Mouse (Mus musculus) B cell, adult 2 months (primary cell): ENCODE measurements at regions not wholly inside any gene's neighbourhood (a gene's known extent, or its start where the extent isn't known, plus 50 kb on each side); places are given as distances from the start of the nearest gene placed in this dataset.

ENCODE experiments used
- DNase-seq, 2 experiments: peaks; one replicate each; pipeline ENCODE4 v3.0.0; 2022

DNA sequence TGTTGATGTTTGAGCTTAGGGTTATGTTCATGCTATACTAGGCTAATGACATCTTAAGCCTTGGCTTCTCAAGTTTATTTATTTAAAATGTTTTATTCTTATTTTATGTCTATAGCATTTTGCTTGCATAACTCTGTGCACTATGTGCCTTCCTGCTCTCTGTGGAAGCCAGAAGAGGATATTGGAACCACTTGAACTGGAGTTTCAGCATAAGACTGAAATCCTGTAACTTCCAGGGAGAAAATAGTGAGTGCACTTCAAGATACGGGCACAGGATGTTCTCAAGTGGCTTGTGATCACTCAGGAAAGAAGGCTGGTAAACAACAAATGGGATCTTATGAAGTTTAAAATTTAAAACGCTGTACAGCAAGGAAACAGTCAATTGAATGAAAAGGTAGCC is 257.0 kb upstream of the Gm10131 start:
- DNase-seq = no peak

DNA sequence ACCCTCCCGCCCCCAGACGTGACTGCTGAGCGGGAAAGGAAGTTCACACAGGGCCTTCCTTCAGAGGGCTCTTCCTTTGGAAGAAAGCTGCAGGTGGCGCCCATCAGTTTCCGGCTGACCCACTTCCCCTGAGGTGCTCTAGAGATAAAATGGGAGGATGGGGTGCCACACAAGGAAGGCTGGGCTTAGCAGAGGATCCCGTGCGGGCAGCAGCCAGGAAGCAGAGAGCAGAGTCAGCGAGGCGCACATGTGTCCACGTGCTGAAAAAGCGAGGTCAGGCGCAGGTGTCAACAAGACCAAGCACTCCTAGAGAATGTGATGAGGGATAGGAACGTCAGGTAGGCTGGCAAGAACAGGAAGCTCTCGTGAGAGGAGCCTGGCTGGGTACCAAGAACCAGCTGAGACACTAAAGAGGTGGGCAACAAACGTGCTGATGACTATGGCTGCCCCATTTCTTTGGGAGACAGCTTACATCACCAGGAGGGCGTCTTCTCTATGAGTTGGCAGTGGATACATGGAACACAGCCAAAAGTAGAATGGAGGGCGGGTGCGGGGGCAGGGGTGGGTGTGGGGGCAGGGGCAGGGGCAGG is 253.0 kb upstream of the Gm10131 start:
- DNase-seq = no peak

DNA sequence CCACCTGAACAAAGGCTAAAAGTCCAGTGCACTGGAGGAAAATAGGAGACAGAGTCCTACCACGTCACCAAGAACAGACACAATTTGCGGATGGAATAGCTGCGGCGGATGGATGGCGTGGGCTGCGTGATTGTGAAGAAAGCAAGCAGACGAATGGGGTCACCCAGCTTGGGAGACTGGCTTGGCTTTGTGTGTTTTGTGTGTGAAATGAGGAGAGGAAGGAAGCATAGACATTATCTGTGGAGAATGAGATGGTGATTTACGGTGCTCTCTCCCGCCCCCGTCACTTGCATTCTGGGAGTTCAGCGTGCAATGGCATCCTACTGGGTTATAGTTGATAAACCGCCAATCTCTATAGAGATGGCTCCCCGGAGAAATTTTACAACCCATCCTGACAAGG is 252.1 kb upstream of the Gm10131 start:
- DNase-seq = no peak

DNA sequence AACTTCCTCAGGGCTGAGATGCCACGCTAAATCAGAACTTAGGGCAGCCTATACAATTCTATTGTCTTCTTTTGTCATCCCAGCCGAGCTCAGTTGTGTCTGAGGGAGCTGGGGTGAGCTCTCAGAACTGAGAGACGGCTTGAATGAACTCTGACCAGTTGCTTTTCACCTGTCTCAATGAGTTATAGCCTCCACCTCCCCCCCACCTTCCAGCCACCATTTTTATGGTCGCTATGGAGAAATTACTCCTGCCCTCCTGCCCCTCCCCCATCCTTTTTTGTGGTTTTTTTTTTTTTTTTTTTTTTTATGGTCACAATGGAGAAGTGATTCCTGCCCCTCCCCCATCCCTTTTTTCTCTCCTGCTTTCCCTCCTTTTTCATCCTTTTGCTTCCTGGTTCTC is 251.6 kb upstream of the Gm10131 start:
- no peak for DNase-seq

DNA sequence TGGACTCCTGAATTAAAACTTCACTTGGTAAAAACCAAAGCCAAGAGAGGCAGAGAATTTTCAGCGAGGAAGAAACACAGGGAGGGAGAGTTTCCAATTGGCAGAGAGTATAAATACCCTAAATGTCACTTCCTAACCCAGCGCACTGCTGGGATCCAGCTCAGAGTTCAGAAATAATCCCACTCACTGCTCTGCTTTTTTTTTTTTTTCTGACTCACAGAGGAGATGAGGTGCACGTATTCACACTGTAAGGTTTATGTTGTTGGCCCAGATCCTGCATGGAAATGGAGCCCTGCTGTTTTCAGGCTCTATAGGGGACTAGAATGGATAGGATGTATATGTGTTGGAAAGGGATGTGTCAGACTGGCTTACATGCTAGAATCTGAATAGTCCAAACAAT is 249.8 kb upstream of the Gm10131 start:
- DNase-seq = no peak

DNA sequence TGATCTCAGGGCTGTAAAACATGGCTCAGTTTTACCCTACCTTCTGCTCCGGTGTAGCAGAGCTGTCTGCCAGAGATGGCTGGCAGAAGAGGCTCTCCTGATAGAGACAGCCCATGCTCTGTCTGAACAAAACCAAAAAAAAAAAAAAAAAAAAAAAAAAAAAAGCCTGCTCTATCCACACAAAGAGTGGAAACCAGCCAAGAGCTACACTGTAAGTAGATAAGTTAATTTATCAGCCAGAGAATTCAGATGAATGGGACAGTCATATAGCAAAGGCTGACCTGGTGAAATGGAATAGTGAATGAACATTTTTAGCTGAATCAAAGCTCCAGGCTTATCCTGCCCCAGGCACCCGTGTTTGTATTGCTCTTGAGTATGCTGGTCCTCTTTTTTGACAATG is 248.2 kb upstream of the Gm10131 start:
- no peak for DNase-seq

DNA sequence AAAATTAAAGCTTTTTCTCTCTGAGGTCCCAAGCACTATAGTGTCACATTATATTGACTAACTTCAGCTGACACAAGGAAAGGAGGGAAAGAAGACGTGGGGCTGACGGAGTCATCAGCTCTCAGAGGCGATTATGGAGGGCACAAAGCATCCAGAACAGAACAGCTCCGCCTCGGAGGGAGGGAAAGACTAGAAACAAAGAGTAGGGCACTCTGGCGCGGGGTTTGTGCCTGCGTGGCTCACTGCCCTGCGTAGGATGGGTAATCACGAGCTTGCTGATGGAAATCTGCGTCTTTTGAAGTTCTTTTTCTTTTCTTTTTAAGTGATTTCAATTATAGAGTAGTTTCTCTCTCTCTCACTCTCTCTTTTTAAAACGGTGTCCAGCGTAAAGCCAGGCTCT is 243.5 kb upstream of the Gm10131 start:
- DNase-seq = no peak

DNA sequence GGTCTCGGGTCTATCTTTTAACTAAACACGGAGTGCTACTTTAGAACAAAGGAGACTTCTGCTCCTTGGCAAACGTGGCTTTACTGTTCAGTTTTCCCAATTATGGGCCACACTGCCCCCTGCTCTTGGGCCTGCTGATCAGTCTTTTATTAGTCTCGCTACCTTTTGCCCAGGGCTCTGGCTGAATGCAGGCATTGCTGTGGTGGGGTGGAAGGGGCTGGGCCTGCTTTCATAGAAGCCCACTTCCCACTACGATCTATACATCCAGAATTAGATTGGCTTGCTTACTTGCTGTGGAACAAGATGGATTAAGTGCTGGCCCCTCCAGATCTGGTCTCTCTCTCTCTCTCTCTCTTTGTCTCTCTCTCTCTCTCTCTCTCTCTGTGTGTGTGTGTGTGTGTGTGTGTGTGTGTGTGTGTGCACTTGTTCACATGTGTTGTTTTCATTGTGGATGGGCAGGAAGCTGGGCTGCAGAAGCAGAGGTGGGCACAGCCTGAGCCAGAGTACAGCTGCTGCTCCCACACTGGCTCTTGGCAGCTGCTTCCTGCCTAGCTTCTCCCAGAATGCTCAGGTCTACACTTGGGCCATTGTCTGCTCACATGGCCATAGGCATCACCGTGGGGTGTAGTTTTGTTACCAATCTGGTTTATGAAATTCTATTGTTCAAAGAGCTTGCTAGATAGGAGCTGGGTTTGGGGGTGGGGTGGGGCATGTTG is 241.8 kb upstream of the Gm10131 start:
- DNase-seq = no peak

DNA sequence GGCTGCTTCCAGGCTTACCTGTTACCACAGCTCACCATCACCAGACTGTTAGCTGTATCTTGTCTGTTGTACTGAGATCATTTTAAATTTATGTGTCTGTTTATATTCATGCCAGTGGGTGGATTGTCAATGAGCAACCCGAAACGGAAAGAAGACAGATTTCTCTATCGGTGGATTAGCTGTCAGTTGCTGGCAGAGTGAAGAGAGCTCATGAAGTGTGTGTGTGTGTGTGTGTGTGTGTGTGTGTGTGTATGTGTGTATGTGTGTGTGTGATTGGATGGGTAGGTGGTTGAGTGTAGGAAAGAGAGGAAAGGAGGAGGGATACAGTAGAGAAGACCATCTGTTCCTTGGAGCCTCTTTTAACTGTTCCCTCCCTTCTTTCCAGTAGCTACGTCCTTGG is 223.3 kb upstream of the Gm10131 start:
- DNase-seq = no peak

DNA sequence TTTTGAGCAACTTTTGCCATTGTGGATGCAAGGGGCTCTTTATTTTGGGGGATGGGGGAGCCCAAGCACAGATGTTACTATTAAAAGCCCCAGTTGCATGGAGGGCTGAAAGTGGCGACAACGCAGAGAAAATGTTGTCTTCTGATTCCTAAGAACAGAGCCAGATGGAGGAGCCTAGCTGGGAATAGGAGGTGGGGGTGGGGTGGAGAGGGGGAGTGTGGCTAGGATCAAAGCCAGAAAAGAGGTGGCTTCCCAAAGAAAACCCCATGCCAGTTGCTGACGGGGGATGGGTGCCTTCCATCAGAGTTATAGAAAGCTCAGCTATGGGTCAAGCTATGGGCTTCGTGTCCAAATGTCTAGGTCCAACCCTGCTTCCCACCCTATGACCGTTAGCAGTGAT is 220.1 kb upstream of the Gm10131 start:
- no peak for DNase-seq

DNA sequence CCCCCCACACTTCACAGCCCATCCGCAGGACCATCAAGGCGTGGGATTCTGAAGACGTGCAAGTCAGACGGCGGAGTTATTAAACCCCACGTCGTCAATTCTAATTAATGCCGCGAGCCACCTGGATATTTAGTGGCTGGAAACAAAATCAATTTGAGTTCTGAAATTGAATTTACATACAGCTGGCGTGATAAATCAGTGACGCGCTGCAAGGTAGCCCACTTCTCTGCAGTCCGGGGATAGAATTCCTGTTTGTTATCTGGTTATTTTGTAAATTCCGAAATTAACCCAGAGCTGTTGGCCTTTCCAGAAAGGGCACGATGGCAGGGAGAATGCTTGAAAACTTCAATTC is 215.1 kb upstream of the Gm10131 start:
- no peak for DNase-seq

DNA sequence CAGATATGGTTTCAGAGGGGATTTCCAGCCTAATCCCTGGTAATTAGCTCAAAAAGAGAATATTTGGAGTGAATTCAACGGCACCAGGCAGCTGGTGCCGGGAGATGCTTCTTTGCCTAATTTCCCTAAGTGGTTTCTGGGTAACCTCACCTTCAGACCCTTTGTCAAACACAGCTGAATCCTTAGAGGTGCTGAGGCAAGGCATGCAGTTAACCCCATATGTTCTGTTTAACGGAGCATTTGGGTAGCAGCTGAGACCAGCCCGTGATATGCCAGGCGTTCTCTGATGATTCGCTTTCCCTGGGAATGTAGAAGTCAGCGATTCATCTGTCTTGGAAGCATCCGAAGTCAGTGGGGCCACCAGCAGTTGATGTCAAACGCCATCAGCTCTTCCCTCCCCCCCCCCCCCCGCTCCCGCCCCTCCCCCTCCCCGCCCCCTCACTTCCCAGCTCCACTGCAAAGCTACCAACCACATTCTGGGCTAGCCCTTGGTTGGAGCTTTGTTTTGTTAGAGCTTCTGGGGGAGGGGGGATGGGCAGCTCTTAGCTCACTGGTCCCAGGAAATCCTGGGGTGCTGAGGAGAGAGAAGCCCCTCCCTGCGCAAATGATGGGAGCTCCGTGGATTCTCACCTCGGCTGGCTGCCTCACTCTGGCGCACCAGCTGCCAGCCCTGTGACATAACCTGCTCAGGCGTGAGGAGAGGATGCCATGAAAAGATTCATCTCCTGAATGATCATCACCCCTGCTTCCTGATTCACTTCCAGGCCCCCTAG is 214.5 kb upstream of the Gm10131 start:
- DNase-seq = no peak

DNA sequence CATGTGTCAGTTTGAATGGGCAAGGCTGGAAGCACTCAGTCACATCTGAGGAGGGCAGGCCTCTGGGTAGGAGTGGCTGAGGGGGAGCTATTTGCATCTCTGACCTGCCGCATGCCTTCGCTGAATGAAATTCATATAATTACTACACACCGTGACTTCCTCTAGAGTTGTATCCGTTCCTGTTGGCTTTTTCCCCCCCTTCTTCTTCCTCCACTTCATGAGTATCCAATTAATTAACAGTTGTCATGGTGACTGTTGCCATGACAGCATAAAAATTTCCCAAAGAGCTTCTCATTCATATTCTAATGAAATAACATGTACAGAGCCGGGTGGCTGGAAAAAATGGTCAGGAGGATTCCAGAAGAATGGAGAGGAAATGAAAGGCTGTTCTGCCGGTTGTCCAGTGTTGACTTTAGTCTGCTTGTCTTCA is 208.6 kb upstream of the Gm10131 start:
- no peak for DNase-seq

DNA sequence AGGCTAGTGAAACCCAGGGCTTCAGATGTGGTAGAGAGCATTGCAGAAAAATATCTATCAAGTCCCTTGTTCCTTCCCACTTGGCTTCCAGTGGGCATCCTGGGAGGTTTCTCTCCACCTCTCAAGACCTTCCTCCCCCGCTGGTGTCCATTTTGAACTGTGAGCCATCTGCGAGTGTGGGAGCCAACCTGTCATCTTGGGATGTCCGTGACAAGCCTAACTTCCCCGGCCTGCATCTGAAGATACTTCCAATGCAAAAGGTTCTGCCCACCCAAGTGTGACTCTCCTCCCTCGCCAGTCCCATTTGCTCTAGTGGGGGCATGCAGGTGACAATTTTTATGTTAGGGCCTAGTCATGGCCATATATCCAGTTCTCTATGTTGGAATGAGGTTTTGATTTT is 208.2 kb upstream of the Gm10131 start:
- no peak for DNase-seq

DNA sequence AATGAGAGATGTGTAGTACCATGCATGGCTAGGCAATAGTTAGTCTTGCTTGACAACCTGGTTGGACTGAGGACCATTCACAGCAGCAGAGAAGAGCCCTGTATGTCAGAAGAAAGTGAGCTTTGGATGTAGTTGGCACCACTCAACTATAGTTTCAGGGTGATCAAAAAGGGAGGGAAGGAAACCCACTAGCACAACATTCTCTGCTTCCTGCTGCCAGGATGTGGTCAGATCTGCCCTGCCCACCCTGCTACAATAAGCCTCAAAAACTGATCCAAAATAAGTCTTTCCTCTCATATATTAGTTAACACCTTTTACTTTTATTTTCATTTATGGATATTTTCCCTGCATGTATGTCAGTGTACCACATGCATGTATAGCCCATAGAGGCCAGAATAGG is 203.7 kb upstream of the Gm10131 start:
- DNase-seq = no peak

DNA sequence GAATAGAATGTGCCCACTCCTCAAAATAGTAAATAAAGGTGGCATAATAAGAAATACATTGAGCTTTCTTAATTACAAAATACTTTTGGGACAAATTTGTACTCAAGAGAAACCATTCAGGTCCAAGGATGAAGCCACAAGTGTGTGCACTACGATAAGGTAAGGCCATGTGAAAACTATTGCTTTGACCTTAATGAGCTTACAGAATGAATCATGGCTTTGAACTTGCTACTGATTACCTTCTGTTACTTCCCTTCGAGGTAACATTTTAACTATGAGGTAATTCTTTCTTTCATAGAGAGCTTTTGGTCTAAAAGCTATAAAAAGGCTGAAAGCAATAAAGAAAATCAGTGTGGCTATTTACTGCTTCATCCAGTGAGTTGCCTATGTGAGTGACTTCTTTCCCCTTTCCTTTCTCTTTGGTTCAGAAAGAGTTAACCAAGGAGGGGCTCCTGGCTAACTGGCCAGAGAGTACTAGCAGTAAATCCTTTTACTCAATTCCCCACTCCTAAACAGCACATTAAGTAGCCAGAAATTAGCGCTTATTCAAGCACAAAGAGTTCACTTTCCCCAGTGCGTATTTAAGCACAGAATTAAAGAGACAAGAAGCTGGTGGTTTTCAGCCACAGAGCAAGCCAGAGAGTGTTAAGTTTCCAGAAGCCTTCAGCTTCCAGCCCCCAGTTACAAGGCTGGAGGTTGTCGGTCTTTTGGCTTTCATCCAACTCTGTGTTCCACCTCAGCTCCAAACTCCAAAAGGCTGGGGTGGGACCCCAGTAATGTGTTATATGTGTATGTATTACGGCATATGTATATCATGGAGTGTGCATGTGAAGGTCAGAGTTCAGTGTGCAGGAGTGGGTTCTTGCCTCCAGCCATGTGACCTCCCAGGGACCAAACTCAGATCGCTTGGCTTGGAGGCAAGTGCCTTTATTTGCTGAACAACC is 194.3 kb upstream of the Gm10131 start:
- no peak for DNase-seq

DNA sequence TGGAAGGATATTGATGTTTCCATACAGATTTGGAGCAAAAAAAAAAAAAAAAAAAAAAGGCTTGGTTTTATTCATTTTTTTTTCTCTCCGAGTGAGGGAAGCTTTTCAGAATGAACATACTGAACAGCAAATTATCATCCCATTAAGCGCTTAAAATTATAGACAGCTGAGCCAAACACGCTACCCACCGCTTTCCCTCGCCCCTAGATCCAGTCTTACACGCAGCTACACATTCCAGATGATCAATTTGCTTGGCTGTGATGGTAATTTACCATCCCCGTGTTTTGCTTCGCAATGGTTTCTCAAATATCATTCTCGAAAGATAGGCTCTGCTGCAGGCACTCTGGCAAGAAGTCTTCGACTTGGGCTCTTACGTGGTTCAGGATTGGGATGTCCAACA is 192.3 kb upstream of the Gm10131 start:
- DNase-seq = no peak

DNA sequence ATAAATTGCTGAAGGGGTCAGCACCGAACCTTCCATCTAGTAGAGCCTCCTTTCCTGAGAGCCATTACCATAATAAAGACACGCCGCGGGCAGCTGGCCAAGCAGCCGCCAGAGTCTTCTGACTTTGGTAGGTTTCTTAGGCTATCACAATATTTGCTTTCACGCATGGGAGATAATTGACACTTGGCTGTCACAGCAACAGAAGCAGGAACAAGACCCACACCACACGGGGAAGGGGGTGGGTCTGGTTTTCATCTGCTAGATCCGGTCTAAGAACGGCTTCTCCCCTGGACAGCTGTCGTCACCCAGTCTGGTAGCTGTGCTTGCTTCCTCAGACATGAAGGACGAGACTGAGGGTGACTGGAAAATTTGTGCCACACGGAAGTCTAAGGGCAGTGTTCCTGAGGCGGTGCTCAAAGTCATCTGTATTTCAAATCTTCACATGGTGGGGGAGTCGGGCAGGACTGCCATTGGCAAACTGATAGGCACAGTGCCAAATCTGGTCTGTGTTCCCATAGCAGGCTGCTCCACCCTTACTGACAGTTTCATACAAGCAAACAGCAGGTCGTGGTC is 188.9 kb upstream of the Gm10131 start:
- no peak for DNase-seq

DNA sequence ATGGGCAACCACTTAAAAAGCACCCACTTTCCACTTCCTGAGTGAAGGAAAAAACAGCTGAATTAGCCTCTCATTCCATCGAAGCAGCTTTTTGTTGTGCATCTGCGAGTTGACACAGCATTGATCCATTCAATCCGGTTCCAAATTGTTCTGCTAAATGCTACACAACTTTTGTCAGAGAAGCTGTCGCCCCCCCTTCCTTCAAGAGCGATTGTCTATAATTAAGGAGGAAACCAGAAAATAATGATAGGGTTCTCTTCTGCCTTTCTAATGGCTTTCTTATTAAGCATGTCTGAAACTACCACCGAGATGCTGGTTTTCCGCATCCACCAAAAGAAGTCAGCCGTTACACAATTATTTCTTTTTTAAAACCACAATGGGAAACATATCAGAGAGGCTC is 183.2 kb upstream of the Gm10131 start:
- no peak for DNase-seq

DNA sequence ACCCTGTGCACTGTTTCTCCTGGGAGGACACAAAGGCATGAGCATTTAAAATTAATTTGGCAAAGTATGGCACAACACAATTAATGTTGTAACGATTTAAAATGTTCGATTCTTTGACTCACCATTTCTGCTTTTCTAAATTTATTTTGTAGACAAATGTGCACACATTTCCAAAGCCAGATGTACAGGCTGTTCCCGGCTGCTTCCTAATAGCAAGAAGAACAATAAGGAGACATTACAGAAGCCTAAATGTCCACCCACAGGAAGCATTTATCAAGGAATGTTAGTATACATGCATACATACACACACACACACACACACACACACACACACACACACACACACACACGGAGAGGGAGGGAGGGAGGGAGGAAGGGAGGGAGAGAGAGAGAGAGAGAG is 179.1 kb upstream of the Gm10131 start:
- DNase-seq = no peak

DNA sequence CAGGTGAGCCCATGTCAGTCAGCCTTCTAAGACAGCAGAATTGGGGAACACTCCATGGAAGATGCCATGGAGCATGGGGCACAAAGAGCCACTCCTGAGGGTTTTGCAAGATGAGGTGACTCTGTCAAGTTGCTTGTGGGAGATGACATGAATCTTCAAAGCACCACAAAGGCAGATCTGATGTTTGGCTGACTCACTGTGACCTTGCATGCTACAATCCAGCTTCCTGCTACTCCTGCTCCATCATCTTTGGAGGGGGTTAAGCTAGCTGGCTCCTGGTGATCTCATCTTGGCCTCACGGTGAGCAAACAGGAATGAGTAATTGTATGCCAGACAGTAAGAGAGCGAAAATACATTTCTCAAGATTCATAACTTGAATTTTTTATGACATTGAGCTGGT is 176.3 kb upstream of the Gm10131 start:
- DNase-seq = no peak

DNA sequence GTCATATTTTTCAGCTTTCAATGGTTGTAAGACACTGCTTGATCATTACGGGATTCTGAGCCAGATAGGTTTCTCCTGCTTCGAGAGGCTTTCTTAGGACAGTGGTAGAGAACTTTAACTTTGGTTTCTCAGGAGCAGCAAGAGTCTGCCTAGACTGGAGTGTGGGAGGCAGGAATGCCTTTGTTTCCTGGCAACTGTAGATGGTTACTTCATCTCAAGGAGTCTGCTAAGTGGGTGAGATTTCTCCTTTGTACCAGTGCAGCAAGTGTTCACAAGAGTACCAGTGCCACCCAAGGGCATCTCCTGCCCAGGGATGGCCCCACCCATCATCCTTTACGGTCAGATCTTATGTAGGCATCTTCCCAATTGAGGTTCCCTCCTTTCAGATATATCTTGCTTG is 173.0 kb upstream of the Gm10131 start:
- no peak for DNase-seq

DNA sequence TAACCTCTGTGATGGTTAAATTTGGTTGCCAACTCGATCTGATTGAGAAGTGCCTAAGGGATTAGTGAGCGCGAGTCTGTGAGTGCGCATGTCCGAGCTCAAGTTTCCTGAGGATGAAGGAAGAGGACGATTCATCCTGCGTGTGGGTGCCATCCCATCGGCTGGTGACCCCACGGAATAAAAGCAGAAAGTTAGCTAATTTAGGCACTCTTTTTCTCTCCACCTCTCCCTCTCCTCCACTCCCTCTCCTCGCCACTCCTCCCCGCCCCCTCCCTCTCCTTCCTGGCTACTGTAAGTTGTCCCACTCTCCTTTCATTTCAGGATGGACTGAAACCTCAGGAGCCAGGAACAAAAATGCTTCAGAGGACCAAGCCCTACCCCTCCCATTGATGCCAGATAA is 168.9 kb upstream of the Gm10131 start:
- DNase-seq = no peak
